Mouse (Mus musculus): ENCODE data around the gene Gm11037. TPM values are rescaled to one million over a fixed set of nuclear protein-coding genes. Genes with fewer than 3 reads are reported as not detected.

The Gm11037 gene
- polyA plus RNA-seq, 1 experiment: not detected

DNA sequence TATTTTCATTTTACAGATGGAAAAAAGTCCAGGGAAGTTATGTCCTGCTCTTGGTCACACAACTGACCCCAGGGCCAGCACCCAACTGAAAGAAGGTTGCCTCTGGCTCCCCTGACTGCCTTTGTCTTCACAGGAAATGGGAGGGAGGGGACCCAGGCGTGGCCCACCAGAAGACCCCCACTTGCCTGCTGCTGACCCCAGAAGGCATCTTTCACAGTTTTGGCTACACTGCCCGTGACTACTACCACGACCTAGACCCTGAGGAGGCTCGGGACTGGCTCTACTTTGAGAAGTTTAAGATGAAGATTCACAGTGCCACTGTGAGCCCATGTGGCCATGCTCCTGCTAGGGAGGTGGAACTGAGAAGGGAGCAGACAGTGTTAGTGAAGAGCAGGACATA, 5.0 kb downstream of the Gm11037 start:
- Histone ChIP-seq H3K27me3 (replicated peaks; ENCODE audit: control insufficient read depth, insufficient read depth, low read length) (no peaks in the 10 kb centered on the region), H3K27ac (ENCODE audit: insufficient read depth, low read depth, low read length) (no peak overlapping the region), H3K36me3 (ENCODE audit: control insufficient read depth, insufficient read depth, low read length) (no peaks in the 10 kb centered on the region), H3K4me3 (ENCODE audit: insufficient read depth, low read depth, low read length) (no peak overlapping the region), H3K4me1 (ENCODE audit: control insufficient read depth, insufficient read depth, low read length) (0 out of 2 replicates have a peak, but pooled peaks cover 2% of the 10 kb centered on the region)
- no peak for TF ChIP-seq POLR2A (IDR thresholded peaks at IDR 0.05; ENCODE audit: low read depth, low read length)
- TF ChIP-seq CTCF (conservative IDR thresholded peaks at IDR 0.05; ENCODE audit: insufficient read depth, insufficient read length, low read depth, low read length): no peak
- WGBS: 85% methylated on average over 4 of the region's 4 CpGs
- no peak for DNase-seq

DNA sequence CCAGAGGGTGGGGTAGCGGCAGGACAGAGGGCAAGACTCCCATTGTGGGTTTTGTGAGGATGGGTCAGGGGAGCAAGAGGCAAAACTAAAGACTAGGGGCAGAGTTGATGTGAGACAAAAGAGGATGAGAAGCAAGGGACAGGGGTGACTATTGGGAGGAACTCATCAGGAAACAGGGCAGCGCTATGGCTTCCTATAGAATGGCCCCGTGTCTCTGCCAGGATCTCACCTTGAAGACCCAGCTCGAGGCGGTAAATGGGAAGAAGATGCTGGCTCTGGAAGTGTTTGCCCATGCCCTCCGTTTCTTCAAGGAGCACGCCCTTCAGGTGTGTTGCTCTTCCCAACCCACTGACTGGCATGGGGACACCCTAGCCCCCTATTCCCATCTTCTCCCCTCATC, 5.5 kb downstream of the Gm11037 start:
- H3K27ac ChIP-seq (ENCODE audit: insufficient read depth, low read depth, low read length): no peak overlapping the region
- WGBS: 90% methylated on average over 7 of the region's 7 CpGs
- no peaks in the 10 kb centered on the region for H3K27me3 ChIP-seq (replicated peaks; ENCODE audit: control insufficient read depth, insufficient read depth, low read length)
- TF ChIP-seq POLR2A (IDR thresholded peaks at IDR 0.05; ENCODE audit: low read depth, low read length) (no peak), CTCF (conservative IDR thresholded peaks at IDR 0.05; ENCODE audit: insufficient read depth, insufficient read length, low read depth, low read length) (no peak)
- H3K4me3 ChIP-seq (ENCODE audit: insufficient read depth, low read depth, low read length): no peak overlapping the region
- 0 out of 2 replicates have a peak, but pooled peaks cover 2% of the 10 kb centered on the region for H3K4me1 ChIP-seq (ENCODE audit: control insufficient read depth, insufficient read depth, low read length)
- no peaks in the 10 kb centered on the region for H3K36me3 ChIP-seq (ENCODE audit: control insufficient read depth, insufficient read depth, low read length)
- no peak for DNase-seq

DNA sequence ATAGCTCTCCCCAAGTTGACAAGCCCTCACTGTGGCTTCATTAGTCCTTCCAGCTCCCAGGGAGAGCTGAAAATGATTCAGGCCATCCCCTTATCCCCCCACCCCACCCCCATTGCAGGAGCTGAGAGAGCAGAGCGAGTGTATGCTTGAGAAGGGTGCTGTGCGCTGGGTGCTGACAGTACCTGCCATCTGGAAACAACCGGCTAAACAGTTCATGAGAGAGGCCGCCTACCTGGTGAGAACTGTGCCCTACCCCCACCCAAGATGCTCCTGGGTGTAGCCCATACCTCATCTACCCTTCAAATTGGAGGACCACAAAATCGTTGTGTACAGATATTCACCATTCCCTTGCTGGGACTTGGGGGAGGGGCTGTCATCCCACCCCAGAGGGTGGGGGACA, 6.0 kb downstream of the Gm11037 start:
- H3K27ac ChIP-seq (ENCODE audit: insufficient read depth, low read depth, low read length): no peak overlapping the region
- no peak overlapping the region for H3K4me3 ChIP-seq (ENCODE audit: insufficient read depth, low read depth, low read length)
- 90% methylated on average over 5 of the region's 5 CpGs for WGBS
- H3K4me1 ChIP-seq (ENCODE audit: control insufficient read depth, insufficient read depth, low read length): 0 out of 2 replicates have a peak, but pooled peaks cover 2% of the 10 kb centered on the region
- TF ChIP-seq CTCF (conservative IDR thresholded peaks at IDR 0.05; ENCODE audit: insufficient read depth, insufficient read length, low read depth, low read length) (no peak), POLR2A (IDR thresholded peaks at IDR 0.05; ENCODE audit: low read depth, low read length) (no peak)
- DNase-seq: no peak
- H3K27me3 ChIP-seq (replicated peaks; ENCODE audit: control insufficient read depth, insufficient read depth, low read length): no peaks in the 10 kb centered on the region
- no peaks in the 10 kb centered on the region for H3K36me3 ChIP-seq (ENCODE audit: control insufficient read depth, insufficient read depth, low read length)

DNA sequence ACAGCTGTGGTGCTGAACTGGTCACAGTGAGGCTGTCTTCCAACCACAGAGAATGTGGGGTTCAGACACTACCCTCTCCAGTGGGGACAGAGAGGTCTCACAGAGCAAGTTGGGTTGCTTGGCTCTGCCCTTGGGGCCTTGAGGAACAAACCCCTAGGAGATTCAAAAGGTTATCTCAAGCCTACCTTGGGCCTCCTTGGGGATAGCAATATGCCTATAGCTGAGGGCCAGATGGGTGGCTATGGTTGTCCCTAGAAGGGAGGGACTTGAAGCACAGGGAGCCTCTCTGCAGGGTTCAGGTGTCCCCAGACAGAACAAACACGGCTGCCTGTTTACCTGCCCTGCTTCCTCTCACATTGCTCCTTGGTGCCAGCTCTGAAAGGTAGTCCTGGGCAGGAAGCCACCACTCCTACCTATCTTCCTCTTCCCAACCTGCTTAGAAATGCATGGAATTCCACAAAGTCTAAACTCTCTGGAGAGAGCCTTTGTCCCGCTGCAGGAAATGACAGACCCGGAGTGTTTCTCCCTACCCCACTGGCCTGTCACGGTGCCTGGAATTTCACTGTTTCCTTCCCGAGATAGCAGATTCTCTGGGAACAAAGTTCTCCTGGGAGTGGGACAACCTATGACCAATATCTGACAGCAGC, 6.7 kb downstream of the Gm11037 start:
- H3K36me3 ChIP-seq (ENCODE audit: control insufficient read depth, insufficient read depth, low read length): no peaks in the 10 kb centered on the region
- 18% methylated on average over 5 of the region's 5 CpGs for WGBS
- H3K27me3 ChIP-seq (replicated peaks; ENCODE audit: control insufficient read depth, insufficient read depth, low read length): no peaks in the 10 kb centered on the region
- no peak overlapping the region for H3K4me3 ChIP-seq (ENCODE audit: insufficient read depth, low read depth, low read length)
- no peak for TF ChIP-seq CTCF (conservative IDR thresholded peaks at IDR 0.05; ENCODE audit: insufficient read depth, insufficient read length, low read depth, low read length)
- DNase-seq: peak; percentile 67
- H3K27ac ChIP-seq (ENCODE audit: insufficient read depth, low read depth, low read length): peak overlapping the region; percentile 30
- 0 out of 2 replicates have a peak, but pooled peaks cover 2% of the 10 kb centered on the region for H3K4me1 ChIP-seq (ENCODE audit: control insufficient read depth, insufficient read depth, low read length)

DNA sequence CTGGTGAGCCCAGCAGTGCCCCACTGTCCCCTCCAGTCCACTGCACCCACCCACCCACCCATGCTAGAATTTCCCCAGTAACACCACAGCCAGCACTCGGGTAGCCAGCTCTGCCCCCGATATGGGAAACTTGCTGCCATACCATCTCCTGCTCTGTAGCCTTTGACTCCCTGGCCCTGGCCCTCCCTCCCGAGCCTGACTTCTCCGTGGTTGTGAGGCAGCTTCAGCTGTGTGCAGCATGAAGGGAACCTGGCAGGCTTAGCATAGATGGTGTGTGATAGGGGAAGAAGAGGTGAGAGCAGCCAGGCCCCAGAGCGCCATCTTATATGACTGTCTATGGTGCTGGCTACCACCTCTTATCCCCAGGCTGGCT, 7.2 kb downstream of the Gm11037 start:
- Histone ChIP-seq H3K4me1 (ENCODE audit: control insufficient read depth, insufficient read depth, low read length) (0 out of 2 replicates have a peak, but pooled peaks cover 2% of the 10 kb centered on the region), H3K27ac (ENCODE audit: insufficient read depth, low read depth, low read length) (peak overlapping the region; percentile 28; the same call in 1 of the 2 replicates), H3K27me3 (replicated peaks; ENCODE audit: control insufficient read depth, insufficient read depth, low read length) (no peaks in the 10 kb centered on the region), H3K4me3 (ENCODE audit: insufficient read depth, low read depth, low read length) (no peak overlapping the region), H3K36me3 (ENCODE audit: control insufficient read depth, insufficient read depth, low read length) (no peaks in the 10 kb centered on the region)
- no peak for DNase-seq
- WGBS: 54% methylated on average over 5 of the region's 5 CpGs
- TF ChIP-seq CTCF (conservative IDR thresholded peaks at IDR 0.05; ENCODE audit: insufficient read depth, insufficient read length, low read depth, low read length) (no peak), POLR2A (IDR thresholded peaks at IDR 0.05; ENCODE audit: low read depth, low read length) (no peak)

DNA sequence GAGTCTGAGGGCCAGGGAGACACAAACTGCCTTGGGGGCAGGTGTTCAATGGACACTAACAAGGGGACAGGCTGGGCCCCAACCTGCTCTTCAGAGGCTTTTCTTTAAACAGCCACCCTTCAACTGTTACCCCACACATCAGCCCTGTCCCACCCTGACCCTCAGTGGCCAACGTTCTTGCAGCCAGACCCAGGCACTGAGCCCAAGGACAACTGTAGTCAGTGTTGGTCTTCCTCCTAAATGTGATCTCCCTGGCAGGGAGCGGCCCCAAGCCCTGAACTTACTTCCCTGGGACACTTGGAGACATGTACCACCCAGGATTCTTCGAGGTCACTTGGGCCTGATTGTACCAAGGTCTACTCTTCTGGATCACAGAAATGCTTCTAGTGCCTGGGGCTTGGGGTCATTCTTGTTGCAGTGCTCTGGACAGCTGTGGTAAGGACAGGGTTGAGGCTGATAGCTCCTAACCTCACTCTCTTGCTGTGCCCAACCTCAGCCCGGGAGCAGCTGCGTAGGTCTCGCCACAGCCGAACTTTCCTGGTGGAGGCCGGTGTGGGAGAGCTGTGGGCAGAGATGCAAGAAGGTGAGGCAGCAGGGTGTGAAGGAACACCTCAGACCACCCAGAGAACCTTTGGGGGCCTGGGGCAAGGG, 8.2 kb downstream of the Gm11037 start:
- Histone ChIP-seq H3K27ac (ENCODE audit: insufficient read depth, low read depth, low read length) (no peak overlapping the region), H3K36me3 (ENCODE audit: control insufficient read depth, insufficient read depth, low read length) (no peaks in the 10 kb centered on the region), H3K27me3 (replicated peaks; ENCODE audit: control insufficient read depth, insufficient read depth, low read length) (no peaks in the 10 kb centered on the region), H3K4me3 (ENCODE audit: insufficient read depth, low read depth, low read length) (no peak overlapping the region), H3K4me1 (ENCODE audit: control insufficient read depth, insufficient read depth, low read length) (0 out of 2 replicates have a peak, but pooled peaks cover 2% of the 10 kb centered on the region)
- TF ChIP-seq POLR2A (IDR thresholded peaks at IDR 0.05; ENCODE audit: low read depth, low read length) (no peak), CTCF (conservative IDR thresholded peaks at IDR 0.05; ENCODE audit: insufficient read depth, insufficient read length, low read depth, low read length) (no peak)
- no peak for DNase-seq
- WGBS: 82% methylated on average over 8 of the region's 8 CpGs

- 0 out of 2 replicates have a peak, but pooled peaks cover 2% of the 10 kb centered on the region for H3K4me1 ChIP-seq (ENCODE audit: control insufficient read depth, insufficient read depth, low read length)
- H3K36me3 ChIP-seq (ENCODE audit: control insufficient read depth, insufficient read depth, low read length): no peaks in the 10 kb centered on the region
- TF ChIP-seq POLR2A (IDR thresholded peaks at IDR 0.05; ENCODE audit: low read depth, low read length) (no peak), CTCF (conservative IDR thresholded peaks at IDR 0.05; ENCODE audit: insufficient read depth, insufficient read length, low read depth, low read length) (peak; percentile 75)
- H3K27me3 ChIP-seq (replicated peaks; ENCODE audit: control insufficient read depth, insufficient read depth, low read length): no peaks in the 10 kb centered on the region
- peak; percentile 79 for DNase-seq
- H3K27ac ChIP-seq (ENCODE audit: insufficient read depth, low read depth, low read length): no peak overlapping the region
- no peak overlapping the region for H3K4me3 ChIP-seq (ENCODE audit: insufficient read depth, low read depth, low read length)
- 36% methylated on average over 18 of the region's 18 CpGs for WGBS
These were observed 9.3 kb downstream of the Gm11037 start for GRCm38 (mm10) chr2:131142592-131142991.

All from kidney, adult 2 months (tissue).